Mouse (Mus musculus) kidney, postnatal 4 days (tissue): ENCODE measurements around the gene Gm20830.
"Not testable (repeated sequence)": the region's sequence is repeated elsewhere in the genome, so short reads cannot be mapped to it uniquely, and the experiment has no call there.

ENCODE experiments used
- DNase-seq, 2 experiments: peaks; one replicate each; pipeline ENCODE4 v3.0.0; 2021; ENCODE audit warnings: mixed read lengths in 2 of 2

Gene Gm20830

DNA sequence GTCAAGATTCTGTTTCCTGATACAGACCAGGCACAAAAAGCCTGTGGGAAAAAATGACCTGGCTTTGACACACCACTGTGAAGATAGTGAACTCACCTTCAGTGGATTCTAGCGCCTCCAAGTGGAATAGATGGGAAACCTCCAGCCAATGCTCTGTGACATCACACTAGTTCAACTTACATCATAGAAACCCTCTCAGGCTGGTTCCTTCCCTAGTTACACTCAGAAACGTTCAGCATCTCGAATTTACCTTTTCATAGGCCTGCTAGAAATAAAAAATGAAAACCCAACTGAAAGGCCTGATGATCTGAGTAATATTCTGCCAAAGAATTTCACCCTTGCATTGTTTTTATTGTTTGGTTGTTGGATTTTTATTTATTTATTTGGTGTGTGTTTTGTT is at the start of gene Gm20830:
Gm20830 (minus strand) TSS at position 101 of the 400 bp plus-strand sequence.
- DNase-seq, result not testable (repeated sequence)
